Mouse (Mus musculus) hindbrain, embryonic 13.5 days (tissue): ENCODE measurements around the gene Irs3. TPM values are rescaled to one million over a fixed set of nuclear protein-coding genes. Genes with fewer than 3 reads are reported as not detected.

Experiments used
- ATAC-seq: fragments of 200-750 bp; cut with Nextera tagmentation; 2 replicates; pipeline ENCODE4 v1.8.0; 2017; ENCODE audit warnings: moderate TSS enrichment; ENCODE audit not compliant: low FRiP score
- H3K27ac ChIP-seq: fragments of 300-500 bp; sonication (generic); 2 replicates; pipeline ENCODE4 v1.5.1; 2015; ENCODE audit warnings: inconsistent platforms, mild to moderate bottlenecking, moderate library complexity
- H3K27me3 ChIP-seq: fragments of 300-500 bp; sonication (generic); 2 replicates; pipeline ENCODE4 v1.6.1; 2015; ENCODE audit warnings: mild to moderate bottlenecking, inconsistent platforms
- H3K36me3 ChIP-seq: fragments of 300-500 bp; sonication (generic); 2 replicates; pipeline ENCODE4 v1.6.1; 2015; ENCODE audit warnings: mild to moderate bottlenecking, inconsistent platforms
- H3K4me1 ChIP-seq: fragments of 300-500 bp; sonication (generic); replicated peaks from 2 replicates; pipeline ENCODE4 v1.6.1; 2015; ENCODE audit warnings: inconsistent platforms
- H3K4me2 ChIP-seq: fragments of 300-500 bp; sonication (generic); 2 replicates; pipeline ENCODE4 v1.6.1; 2015; ENCODE audit warnings: inconsistent platforms, mild to moderate bottlenecking, moderate library complexity
- H3K4me3 ChIP-seq: fragments of 300-500 bp; sonication (generic); 2 replicates; pipeline ENCODE4 v1.5.1; 2015; ENCODE audit warnings: mild to moderate bottlenecking, inconsistent platforms
- H3K9ac ChIP-seq: fragments of 300-500 bp; sonication (generic); 2 replicates; pipeline ENCODE4 v1.6.1; 2015; ENCODE audit warnings: mild to moderate bottlenecking, inconsistent platforms
- H3K9me3 ChIP-seq: fragments of 300-500 bp; sonication (generic); 2 replicates; pipeline ENCODE4 v1.6.1; 2016; ENCODE audit warnings: inconsistent platforms
- WGBS: fragments of 180-500 bp; shearing (Covaris S2); methylation state at CpG from one replicate; pipeline ENCODE4 v1.1.7; 2015; 5-methylcytosine and 5-hydroxymethylcytosine counted together
- polyA plus RNA-seq: library from polyadenylated mRNA; unstranded; fragments of >200 nt; fragmentation: Nextera tagmentation; extraction: Ambion mirVana; gene quantifications from 2 replicates; pipeline ENCODE4 v1.2.1, GENCODE M21; 2015

The Irs3 gene
- polyA plus RNA-seq, 1 experiment from 2014 or later, result 0.09 TPM

DNA sequence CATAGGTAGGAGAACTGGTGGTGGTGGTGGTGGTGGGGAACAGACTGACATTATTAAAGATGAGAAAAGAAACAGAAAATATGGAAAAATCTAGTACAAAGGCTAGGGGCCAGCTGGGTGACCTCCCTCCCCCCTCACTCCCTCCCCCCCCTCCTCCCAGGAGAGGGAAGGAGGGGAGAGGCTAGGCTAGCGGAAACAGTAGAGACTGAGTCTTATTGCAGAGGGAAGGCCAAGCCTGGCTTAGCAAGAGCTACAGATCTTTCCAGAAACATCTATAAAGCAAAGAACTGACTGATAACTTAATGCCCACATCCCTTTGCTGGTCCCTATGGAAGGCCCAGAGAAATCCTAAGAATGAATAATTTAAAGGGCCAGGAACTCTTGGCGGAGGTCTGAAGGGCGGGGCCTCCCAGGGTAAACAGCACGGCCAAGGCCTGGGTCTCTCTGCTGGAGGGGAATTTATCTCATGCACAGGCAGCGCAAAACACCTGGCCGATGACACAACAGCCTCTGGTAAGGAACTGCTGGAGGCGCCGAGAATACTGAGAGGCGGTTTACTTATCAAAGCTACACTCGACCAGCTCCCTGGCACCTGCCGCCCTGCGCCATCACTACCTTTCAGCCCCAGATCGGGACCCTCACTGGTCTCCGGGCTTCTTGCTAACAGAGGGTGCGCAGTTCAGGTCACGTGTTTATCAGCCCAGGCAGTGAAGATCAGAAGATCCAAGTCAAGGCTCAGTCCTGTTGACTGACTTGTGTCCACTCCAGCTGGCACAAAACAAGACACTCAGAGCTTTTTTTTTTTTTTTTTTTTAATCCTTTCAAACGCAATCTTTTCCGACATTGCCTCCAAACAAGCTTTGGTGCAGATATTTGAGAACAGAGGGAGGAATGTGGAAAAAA lies 4.4 kb upstream of the Irs3 start:
- peaks cover 22% of the 10 kb centered on the region for H3K27me3 ChIP-seq
- H3K9ac ChIP-seq, result peak overlapping the region; percentile 49; the same call in 1 of the 2 replicates
- 0 out of 2 replicates have a peak overlapping the region, but pooled peaks have one; percentile 12 for H3K27ac ChIP-seq
- H3K4me1 ChIP-seq, result peaks cover 30% of the 10 kb centered on the region
- no peaks in the 10 kb centered on the region for H3K9me3 ChIP-seq
- H3K4me2 ChIP-seq, result peak overlapping the region; percentile 38
- ATAC-seq, result no peak
- WGBS, result 16% methylated on average over 17 of the region's 18 CpGs
- H3K4me3 ChIP-seq, result no peak overlapping the region
- H3K36me3 ChIP-seq, result peaks cover 35% of the 10 kb centered on the region

DNA sequence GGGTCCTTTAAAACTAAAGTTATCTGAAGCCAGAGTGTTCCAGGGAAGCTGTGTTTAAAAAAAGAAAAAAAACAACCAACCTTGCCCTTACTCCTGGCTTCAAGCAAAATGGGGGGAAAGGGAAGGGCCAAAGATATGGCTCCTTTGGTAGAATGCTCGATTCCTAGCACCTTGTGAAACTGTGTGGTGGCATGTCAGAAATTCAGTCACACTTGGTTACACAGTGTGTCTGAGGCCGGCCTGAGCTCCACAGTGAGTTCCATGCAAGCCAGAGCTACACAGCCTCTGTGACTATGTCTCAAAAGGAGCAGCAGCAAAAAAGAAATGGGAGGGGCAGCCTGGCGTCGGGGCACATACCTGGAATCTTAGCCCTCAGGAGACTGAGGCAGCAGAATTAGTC lies 3.7 kb upstream of the Irs3 start:
- WGBS, result 32% methylated on average over 4 of the region's 4 CpGs
- no peak for ATAC-seq

DNA sequence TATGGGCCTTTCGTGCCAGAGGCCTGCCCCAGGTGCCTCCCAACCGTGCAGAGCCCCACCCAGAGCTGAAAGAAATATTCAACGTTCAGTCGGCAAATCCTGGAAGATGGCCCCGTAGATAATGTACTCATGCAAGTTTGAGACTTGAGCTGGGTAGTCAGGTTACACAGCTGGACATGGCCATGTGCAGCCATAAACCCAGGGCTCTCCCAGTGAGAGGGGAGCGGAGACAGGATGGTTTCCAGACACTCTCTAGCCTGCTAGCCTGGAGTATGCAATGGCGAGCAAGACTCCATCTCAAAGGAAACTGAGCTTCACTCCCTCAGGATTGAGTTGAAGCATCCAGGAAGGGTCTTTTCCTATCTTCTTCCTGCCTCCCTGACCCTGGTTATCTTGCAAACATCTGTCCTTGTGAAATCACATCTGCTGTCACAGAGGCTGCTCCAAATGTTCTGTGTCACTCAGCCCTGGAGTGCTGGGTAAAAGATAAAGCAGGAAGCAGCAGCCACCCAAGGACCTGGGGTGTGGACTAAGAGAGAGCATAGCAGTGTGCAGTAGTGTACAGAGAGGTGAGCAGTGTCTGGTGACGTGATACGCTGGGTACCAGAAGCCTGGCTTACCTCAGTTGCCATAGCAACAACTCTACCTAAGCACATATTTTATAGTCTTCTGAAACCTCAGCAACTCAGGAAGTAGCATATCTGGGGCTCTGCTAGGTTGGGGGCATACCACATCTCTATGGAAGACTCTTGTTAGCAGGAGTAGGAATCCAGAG lies 2.5 kb upstream of the Irs3 start:
- no peak overlapping the region for H3K4me2 ChIP-seq
- H3K27ac ChIP-seq, result no peak overlapping the region
- H3K4me3 ChIP-seq, result no peak overlapping the region
- H3K36me3 ChIP-seq, result peaks cover 18% of the 10 kb centered on the region
- 75% methylated on average over 9 of the region's 9 CpGs for WGBS
- peaks cover 30% of the 10 kb centered on the region for H3K4me1 ChIP-seq
- H3K27me3 ChIP-seq, result peaks cover 41% of the 10 kb centered on the region
- H3K9me3 ChIP-seq, result no peaks in the 10 kb centered on the region
- no peak overlapping the region; the same call in 1 of the 2 replicates for H3K9ac ChIP-seq
- ATAC-seq, result peak; percentile 37; the same call in 1 of the 2 replicates

More for the DNA sequence above, 3.7 kb upstream of the Irs3 start:
- no peak overlapping the region for H3K27ac ChIP-seq
- H3K9me3 ChIP-seq, result no peaks in the 10 kb centered on the region
- H3K4me3 ChIP-seq, result no peak overlapping the region
- peaks cover 29% of the 10 kb centered on the region for H3K27me3 ChIP-seq
- peaks cover 30% of the 10 kb centered on the region for H3K36me3 ChIP-seq
- peaks cover 30% of the 10 kb centered on the region for H3K4me1 ChIP-seq
- no peak overlapping the region for H3K4me2 ChIP-seq
- no peak overlapping the region for H3K9ac ChIP-seq

DNA sequence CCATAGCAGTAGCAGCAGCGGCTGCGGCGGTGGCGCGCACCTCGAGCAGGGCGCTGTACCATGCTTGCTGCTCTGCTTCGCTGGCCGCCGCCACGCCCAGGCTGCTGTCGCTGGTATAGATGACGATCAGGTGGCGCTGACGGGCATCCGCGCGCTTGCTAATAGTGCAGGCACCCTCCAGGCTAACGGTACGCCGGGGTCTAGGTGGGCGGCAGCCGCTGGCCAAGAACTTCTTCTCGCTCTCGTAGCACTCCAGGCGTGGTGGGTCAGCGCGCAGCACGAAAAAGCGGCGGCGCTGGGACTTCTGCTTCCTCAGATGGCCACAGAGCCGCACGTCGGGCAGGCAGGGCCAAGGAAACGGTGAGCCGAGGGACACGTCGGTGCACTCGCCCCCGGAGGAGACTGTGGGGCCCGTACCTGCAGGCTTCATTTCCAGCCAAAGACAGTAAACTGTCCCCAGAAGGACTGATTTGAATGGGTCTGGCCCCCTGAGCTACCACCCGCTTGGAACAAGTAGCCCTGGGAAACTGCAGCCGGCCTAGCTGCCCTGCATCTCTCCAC lies 343 bp downstream of the Irs3 start:
- peaks cover 26% of the 10 kb centered on the region for H3K4me1 ChIP-seq
- H3K4me3 ChIP-seq, result peak overlapping the region; percentile 32
- H3K9me3 ChIP-seq, result no peaks in the 10 kb centered on the region
- H3K36me3 ChIP-seq, result peaks cover 26% of the 10 kb centered on the region
- no peak overlapping the region for H3K27ac ChIP-seq
- H3K27me3 ChIP-seq, result peaks cover 50% of the 10 kb centered on the region
- WGBS, result 2% methylated on average over 44 of the region's 44 CpGs
- peak overlapping the region; percentile 49 for H3K4me2 ChIP-seq
- ATAC-seq, result no peak
- H3K9ac ChIP-seq, result peak overlapping the region; percentile 39

DNA sequence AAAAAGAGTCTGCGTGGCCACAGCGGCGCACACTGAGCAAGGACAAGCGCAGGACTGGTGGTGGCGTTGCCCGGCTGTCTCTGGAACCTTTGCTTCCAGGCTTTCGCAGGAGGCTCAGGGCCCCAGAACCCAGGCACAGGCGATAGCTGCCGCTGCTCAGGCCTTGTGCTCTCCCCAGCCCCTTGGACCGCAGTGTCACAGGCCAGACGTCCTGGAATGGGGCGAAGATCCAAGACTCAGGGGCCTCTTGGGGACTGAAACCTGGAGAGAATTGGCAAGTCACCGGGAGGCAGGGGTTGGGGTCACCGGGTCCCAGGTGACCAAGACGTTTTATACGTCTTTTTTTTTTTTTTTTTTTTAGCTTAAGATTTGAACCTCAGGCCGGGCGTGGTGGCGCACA lies 1.0 kb downstream of the Irs3 start:
- Histone ChIP-seq H3K27me3 (peaks cover 50% of the 10 kb centered on the region), H3K9ac (no peak overlapping the region), H3K4me3 (no peak overlapping the region), H3K27ac (no peak overlapping the region), H3K9me3 (no peaks in the 10 kb centered on the region), H3K4me1 (peaks cover 20% of the 10 kb centered on the region), H3K4me2 (no peak overlapping the region), H3K36me3 (peaks cover 32% of the 10 kb centered on the region)
- WGBS, result 37% methylated on average over 19 of the region's 19 CpGs
- ATAC-seq, result no peak

DNA sequence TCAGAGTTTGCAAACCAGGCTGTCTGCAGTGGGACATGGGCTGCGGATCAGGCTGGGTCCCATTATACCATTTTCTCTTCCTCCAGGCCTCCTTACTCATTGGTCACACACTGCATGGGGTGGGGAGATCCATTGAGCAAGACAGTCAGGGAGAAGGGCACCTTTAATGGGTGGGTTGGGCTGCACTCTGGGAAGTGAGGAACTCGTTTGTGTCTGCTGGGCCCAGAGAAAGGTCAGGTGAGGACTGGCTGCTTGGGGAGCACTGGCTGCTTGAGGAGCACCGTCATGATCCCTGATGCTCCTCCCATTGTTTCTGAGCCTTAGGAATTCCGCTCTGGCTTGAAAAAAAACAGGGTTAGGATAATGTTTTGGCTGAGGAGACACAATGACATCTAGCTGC lies 2.6 kb downstream of the Irs3 start:
- no peak overlapping the region for H3K4me2 ChIP-seq
- no peaks in the 10 kb centered on the region for H3K9me3 ChIP-seq
- H3K36me3 ChIP-seq, result peaks cover 48% of the 10 kb centered on the region
- ATAC-seq, result no peak
- H3K4me1 ChIP-seq, result peaks cover 8% of the 10 kb centered on the region
- 52% methylated on average over 4 of the region's 4 CpGs for WGBS
- no peak overlapping the region; the same call in 1 of the 2 replicates for H3K9ac ChIP-seq
- no peak overlapping the region for H3K4me3 ChIP-seq
- peaks cover 50% of the 10 kb centered on the region for H3K27me3 ChIP-seq
- H3K27ac ChIP-seq, result no peak overlapping the region

DNA sequence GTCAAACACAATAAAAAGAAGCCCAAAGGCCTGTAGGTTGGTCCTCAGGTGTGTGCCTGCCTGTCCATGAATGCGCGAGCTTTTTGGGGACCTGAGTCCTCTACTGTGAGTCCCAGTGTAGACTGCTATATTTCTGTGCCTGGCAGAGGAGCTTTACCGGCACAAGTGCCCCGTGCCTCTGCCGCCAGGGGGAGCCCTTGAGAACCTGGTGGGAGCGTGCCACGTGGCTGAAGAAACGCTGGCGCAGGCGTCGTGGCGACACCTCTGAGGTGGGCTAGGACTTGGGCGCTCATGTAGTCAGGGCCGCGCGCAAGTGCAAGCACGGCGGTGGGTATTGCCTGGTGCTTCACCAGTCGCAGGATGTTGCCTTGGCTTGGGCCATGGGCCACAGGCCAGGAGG lies 4.5 kb downstream of the Irs3 start, which contains the start of gene Sap25:
TSS of gene Sap25 (plus strand) at position 281 of the 400 bp plus-strand sequence.
- Histone ChIP-seq H3K4me1 (peaks cover 7% of the 10 kb centered on the region), H3K36me3 (peaks cover 67% of the 10 kb centered on the region), H3K4me2 (no peak within 1 kb of the TSS), H3K9me3 (no peaks in the 10 kb centered on the region), H3K9ac (no peak within 1 kb of the TSS), H3K27ac (no peak within 1 kb of the TSS), H3K4me3 (no peak within 1 kb of the TSS), H3K27me3 (peaks cover 39% of the 10 kb centered on the region)
- WGBS, result 88% methylated on average over 19 of the region's 19 CpGs
- ATAC-seq, result no peak

DNA sequence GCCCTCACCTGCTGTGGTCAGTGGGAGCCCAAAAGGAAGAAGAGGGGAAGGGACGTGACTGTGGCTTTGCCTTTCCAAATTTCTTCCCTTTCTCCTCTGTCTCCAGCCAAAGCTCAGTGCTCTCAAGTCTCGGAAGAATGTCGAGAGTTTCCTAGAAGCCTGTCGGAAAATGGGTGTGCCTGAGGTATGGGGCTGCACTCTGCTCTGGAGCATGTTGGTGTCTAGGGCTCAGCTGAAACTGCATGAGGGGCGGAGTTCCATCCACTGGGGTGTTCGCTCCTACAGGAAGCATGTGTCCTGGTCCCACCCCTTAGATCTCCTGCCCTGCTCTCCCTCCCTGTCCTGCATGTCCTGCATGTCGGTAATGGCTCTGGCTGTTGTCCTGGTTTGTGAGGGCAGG lies 6.0 kb downstream of the Irs3 start:
- Histone ChIP-seq H3K4me2 (no peak overlapping the region), H3K4me1 (no peaks in the 10 kb centered on the region; the same call in 1 of the 2 replicates), H3K9me3 (no peaks in the 10 kb centered on the region), H3K27me3 (peaks cover 24% of the 10 kb centered on the region), H3K4me3 (no peak overlapping the region), H3K9ac (no peak overlapping the region), H3K36me3 (peaks cover 78% of the 10 kb centered on the region), H3K27ac (no peak overlapping the region)
- ATAC-seq, result no peak
- WGBS, result 91% methylated on average over 7 of the region's 7 CpGs

DNA sequence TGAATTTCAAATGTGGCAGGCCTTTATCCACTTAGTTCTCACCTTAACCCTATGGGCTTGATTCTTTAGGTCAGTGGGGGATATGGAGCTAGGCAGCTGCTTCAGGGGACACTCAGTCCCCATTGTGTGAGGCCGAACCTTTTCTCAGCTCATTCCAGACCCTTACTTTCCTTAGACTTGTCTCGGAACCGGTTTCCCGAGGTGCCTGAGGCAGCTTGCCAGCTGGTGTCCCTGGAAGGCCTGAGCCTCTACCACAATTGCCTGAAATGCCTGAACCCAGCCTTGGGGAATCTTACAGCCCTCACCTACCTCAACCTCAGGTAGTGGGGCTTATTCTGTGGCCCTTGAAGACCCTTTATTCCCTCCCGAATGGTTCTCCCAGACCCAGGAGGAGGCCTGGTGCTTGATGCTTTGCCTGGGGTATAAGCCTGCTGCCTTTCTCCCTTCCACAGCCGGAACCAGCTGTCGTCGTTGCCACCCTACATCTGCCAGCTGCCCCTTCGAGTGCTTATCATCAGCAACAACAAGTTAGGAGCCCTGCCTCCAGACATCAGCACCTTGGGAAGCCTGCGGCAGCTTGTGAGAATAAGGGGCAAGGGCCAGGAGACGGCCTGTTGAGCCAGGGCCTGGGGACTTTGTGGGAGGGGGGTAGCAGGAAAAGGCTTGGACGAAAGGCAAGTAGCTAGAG lies 12.0 kb downstream of the Irs3 start:
- Histone ChIP-seq H3K4me3 (no peak overlapping the region), H3K27ac (no peak overlapping the region), H3K4me1 (peaks cover 47% of the 10 kb centered on the region), H3K4me2 (no peak overlapping the region), H3K36me3 (peaks cover 45% of the 10 kb centered on the region), H3K27me3 (no peaks in the 10 kb centered on the region), H3K9ac (peak overlapping the region; percentile 35; the same call in 1 of the 2 replicates), H3K9me3 (no peaks in the 10 kb centered on the region)
- ATAC-seq, result no peak
- 70% methylated on average over 12 of the region's 12 CpGs for WGBS

DNA sequence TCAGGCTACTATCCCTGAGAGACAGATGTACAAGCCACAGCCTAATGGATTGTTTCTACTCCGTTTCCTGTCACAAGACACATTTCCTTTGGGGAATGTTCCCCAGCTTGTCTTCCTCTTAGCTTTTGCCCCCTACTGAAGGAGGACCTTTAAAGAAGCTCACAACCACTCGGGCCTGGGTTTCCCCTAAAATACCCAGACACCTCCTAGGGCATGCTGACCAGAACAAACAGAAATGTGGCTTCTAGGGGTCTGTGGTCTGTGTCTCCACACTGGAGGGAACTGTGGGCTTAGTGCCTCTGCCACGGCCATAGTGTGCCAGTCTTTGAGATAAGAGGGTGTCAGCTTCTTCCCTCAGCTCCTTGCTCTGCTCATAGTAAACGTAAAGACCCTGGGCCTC lies 13.9 kb downstream of the Irs3 start:
- ATAC-seq, result no peak
- H3K4me1 ChIP-seq, result peaks cover 58% of the 10 kb centered on the region
- H3K4me2 ChIP-seq, result peak overlapping the region; percentile 84
- WGBS, result 76% methylated on average over 4 of the region's 4 CpGs
- no peak overlapping the region for H3K4me3 ChIP-seq
- H3K27me3 ChIP-seq, result no peaks in the 10 kb centered on the region
- H3K36me3 ChIP-seq, result peaks cover 26% of the 10 kb centered on the region
- no peaks in the 10 kb centered on the region for H3K9me3 ChIP-seq
- H3K9ac ChIP-seq, result peak overlapping the region; percentile 82
- peak overlapping the region; percentile 46 for H3K27ac ChIP-seq

DNA sequence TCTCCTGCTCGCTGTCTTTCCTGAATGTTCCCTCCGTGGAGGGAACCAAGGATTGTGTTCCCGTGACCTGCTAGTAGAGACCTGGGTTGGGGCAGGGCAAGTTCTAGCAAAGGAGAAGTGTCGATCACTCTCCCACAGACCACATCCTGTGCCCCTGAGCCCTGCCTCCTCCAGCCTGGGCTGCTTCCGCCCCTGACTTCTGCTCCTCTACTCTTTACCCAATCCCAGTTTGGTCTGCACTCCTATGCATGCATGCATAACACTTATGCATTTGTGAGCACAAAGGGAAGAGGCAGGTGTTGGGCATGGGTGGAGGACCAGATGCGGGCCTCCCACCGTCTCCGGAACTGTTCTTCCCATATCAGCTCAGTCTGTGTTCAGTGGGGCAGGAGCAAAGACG lies 14.3 kb downstream of the Irs3 start:
- no peak for ATAC-seq
- H3K4me1 ChIP-seq, result peaks cover 58% of the 10 kb centered on the region
- peak overlapping the region; percentile 80; the same call in 1 of the 2 replicates for H3K4me3 ChIP-seq
- H3K4me2 ChIP-seq, result peak overlapping the region; percentile 84
- H3K27me3 ChIP-seq, result no peaks in the 10 kb centered on the region
- no peaks in the 10 kb centered on the region for H3K9me3 ChIP-seq
- 62% methylated on average over 9 of the region's 9 CpGs for WGBS
- H3K9ac ChIP-seq, result peak overlapping the region; percentile 82
- peaks cover 21% of the 10 kb centered on the region for H3K36me3 ChIP-seq
- H3K27ac ChIP-seq, result peak overlapping the region; percentile 25
